Mouse (Mus musculus) heart, postnatal 14 days (tissue): ENCODE measurements around the gene Eya3. TPM values are rescaled to one million over a fixed set of nuclear protein-coding genes. Genes with fewer than 3 reads are reported as not detected.

ENCODE experiments used
- DNase-seq, 2 experiments: peaks; one replicate each; pipeline ENCODE4 v3.0.0; 2021 to 2022
- intact Hi-C: fragments of 180-260 bp; cut with DNase I; formaldehyde crosslinking; loops from one replicate; pipeline ENCODE4 v1.15.1; 2025
- total RNA-seq, 2 experiments: library from RNA; stranded (reverse); gene quantifications; 2 replicates each; pipeline ENCODE4 v1.2.3; 2021

Gene Eya3
- total RNA-seq, 2 experiments from 2014 or later: 36.4 to 38.5 TPM

DNA sequence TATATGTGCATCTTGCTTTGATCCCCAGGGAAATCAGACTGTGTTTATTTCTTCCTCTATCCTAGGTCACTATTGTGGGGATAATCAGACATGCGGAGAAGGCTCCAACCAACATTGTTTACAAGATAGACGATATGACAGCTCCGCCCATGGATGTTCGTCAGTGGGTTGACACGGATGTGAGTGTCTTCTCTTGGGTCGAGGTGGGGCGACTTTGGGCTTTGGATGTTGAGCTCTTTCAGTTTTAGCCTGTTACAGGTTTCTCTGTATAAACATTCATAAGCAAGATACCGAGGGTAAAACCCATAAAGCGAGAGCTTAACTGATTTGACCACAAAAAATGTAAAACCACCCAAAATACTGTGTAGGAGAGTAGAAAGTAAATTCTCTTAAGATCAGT, 133.0 kb downstream of the Eya3 start:
- intact Hi-C loops: no loop called here
- no peak for DNase-seq

Other genes with a start within 250 kb of the Eya3 start
- gene Phactr4, start 216.5 kb upstream of the Eya3 start, total RNA-seq: 10 to 100 TPM; 28.4 to 29.8 TPM
- 1 to 10 TPM; 3.8 to 4.7 TPM for gene Med18, start 175.1 kb upstream of the Eya3 start, total RNA-seq
- gene Sesn2, start 128.5 kb upstream of the Eya3 start, total RNA-seq: 1 to 10 TPM; 3.8 to 3.9 TPM
- gene Atpif1, start 105.3 kb upstream of the Eya3 start, total RNA-seq: 100 to 1,000 TPM; 399 to 455 TPM
- gene Dnajc8, start 103.4 kb upstream of the Eya3 start, total RNA-seq: 10 to 100 TPM; 50.2 to 51.7 TPM
- gene Ptafr, start 74.9 kb upstream of the Eya3 start, total RNA-seq: 1 to 10 TPM; 1.1 to 2.0 TPM
- gene Xkr8, start 93.6 kb downstream of the Eya3 start, total RNA-seq: 1 to 10 TPM; 1.9 to 2.0 TPM
- gene Smpdl3b, start 118.3 kb downstream of the Eya3 start, total RNA-seq: under 1 TPM; 0.71 to 0.98 TPM
- 10 to 100 TPM; 11.2 to 12.4 TPM for gene Rpa2, start 129.3 kb downstream of the Eya3 start, total RNA-seq
- gene Themis2, start 157.4 kb downstream of the Eya3 start, total RNA-seq: 1 to 10 TPM; 1.5 to 1.8 TPM
- 10 to 100 TPM; 20.4 to 21.8 TPM for gene Ppp1r8, start 204.2 kb downstream of the Eya3 start, total RNA-seq
- 10 to 100 TPM; 35.8 to 38.3 TPM for gene Stx12, start 245.5 kb downstream of the Eya3 start, total RNA-seq